Mouse (Mus musculus) adrenal gland, adult 10 weeks (tissue): ENCODE results near the gene Crybb3. TPM values are rescaled to one million over a fixed set of nuclear protein-coding genes. Genes with fewer than 3 reads are reported as not detected.

ENCODE experiments used
- polyA plus RNA-seq: library from polyadenylated mRNA; stranded (reverse); fragments of 350-450 nt; fragmentation: Illumina TruSeq; extraction: RNeasy Lipid Tissue Mini Kit (QIAGEN cat#74804); gene quantifications from one replicate; pipeline ENCODE4 v1.2.3, GENCODE M21; 2014; ENCODE audit warnings: low read depth, low replicate concordance

Crybb3 gene
- not detected for polyA plus RNA-seq

GRCm38 (mm10) chr5:113081439-113081838 is at the start of gene Crybb3:
Crybb3 (minus strand) TSS chr5:113081584.

GRCm38 (mm10) chr5:113070017-113070416 is 11.4 kb downstream of the Crybb3 start, which contains the start of gene Crybb2:
Crybb2 (minus strand) TSS chr5:113070117.

Other genes with a start within 250 kb of the Crybb3 start
- not detected for gene Myo18b, start 185.2 kb downstream of the Crybb3 start, polyA plus RNA-seq
- gene Grk3, start 65.8 kb downstream of the Crybb3 start, polyA plus RNA-seq = 14.3 TPM
- not detected for gene Crybb2, start 11.5 kb downstream of the Crybb3 start, polyA plus RNA-seq
- 5.7 TPM for gene 2900026A02Rik, start 139.7 kb upstream of the Crybb3 start, polyA plus RNA-seq
- not detected for gene Tmem211, start 145.3 kb upstream of the Crybb3 start, polyA plus RNA-seq
- 0.87 TPM for gene Sgsm1, start 229.2 kb upstream of the Crybb3 start, polyA plus RNA-seq